Comparison of ENCODE assay signal across 7 mouse cellular contexts in the genomic region with DNA sequence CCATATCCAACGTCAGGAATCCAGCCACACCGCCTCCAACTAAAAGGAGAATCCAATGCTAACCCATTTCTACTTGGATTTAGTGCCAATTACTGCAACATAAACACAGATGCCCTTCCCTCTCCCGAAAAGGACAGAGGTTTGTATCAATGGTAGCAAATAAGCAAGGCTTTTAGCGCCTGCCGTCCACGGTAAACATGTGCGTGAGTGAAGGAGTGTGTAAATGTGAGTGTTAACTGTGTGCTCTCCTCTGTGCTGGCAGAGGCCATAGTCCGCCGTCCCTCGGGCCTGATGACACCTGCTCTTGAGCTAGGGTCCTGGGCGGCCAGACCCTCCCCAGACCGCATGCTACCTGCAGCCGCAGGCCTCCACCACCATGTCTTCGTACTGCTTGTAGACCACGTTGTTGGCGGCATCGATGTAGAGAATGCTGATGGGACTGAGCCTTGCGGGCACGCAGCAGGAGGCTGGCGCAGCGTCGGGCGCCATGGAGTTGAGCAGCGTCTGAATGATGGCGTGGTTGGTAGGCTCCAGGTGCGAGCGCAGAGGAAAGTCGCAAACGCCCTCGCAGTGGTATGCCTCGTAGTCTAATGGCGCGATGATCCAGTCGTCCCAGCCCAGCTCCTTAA. TPM values are rescaled to one million over a fixed set of nuclear protein-coding genes. Genes with fewer than 3 reads are reported as not detected.
DNase-seq lines count a peak whose midpoint lies in the region; ATAC-seq and TF ChIP-seq lines count a peak whose summit lies in the region.

No protein-coding gene starts in this region.

- no peak for TF ChIP-seq EP300 in lung, postnatal 0 days (IDR thresholded peaks at IDR 0.05)

- H3K4me1 ChIP-seq in lung, postnatal 0 days (ENCODE audit: insufficient read depth, low read depth, low read length) = peaks cover 3% of the 10 kb centered on the region; the same call in 1 of the 2 replicates
- no peaks in the 10 kb centered on the region for H3K4me1 ChIP-seq in forebrain, embryonic 14.5 days (ENCODE audit: control insufficient read depth, insufficient read depth, low read length)
- H3K4me1 ChIP-seq in limb, embryonic 15.5 days = peaks cover 38% of the 10 kb centered on the region
- peaks cover 16% of the 10 kb centered on the region for H3K4me1 ChIP-seq in stomach, embryonic 16.5 days (ENCODE audit: control insufficient read depth, insufficient read depth, low read length)

- H3K4me3 ChIP-seq in lung, postnatal 0 days (ENCODE audit: low read depth, low read length) = peak overlapping the region; percentile 21
- H3K4me3 ChIP-seq in forebrain, embryonic 14.5 days (ENCODE audit: low read depth, low read length) = peak overlapping the region; percentile 33
- peak overlapping the region; percentile 35 for H3K4me3 ChIP-seq in limb, embryonic 15.5 days
- H3K4me3 ChIP-seq in stomach, embryonic 16.5 days (replicated peaks; ENCODE audit: low read length) = peak overlapping the region; percentile 43

- H3K27ac ChIP-seq in lung, postnatal 0 days (ENCODE audit: low read length) = no peak overlapping the region
- H3K27ac ChIP-seq in forebrain, embryonic 14.5 days (ENCODE audit: low read depth, low read length) = no peak overlapping the region
- H3K27ac ChIP-seq in limb, embryonic 15.5 days = no peak overlapping the region
- no peak overlapping the region for H3K27ac ChIP-seq in stomach, embryonic 16.5 days (ENCODE audit: low read length)

- H3K27me3 ChIP-seq in lung, postnatal 0 days (replicated peaks; ENCODE audit: insufficient read depth, low read length) = peaks cover 65% of the 10 kb centered on the region
- peaks cover 72% of the 10 kb centered on the region for H3K27me3 ChIP-seq in forebrain, embryonic 14.5 days (replicated peaks; ENCODE audit: control insufficient read depth, insufficient read depth, low read length)
- peaks cover 87% of the 10 kb centered on the region for H3K27me3 ChIP-seq in limb, embryonic 15.5 days
- H3K27me3 ChIP-seq in stomach, embryonic 16.5 days (ENCODE audit: control insufficient read depth, insufficient read depth, low read length) = peaks cover 71% of the 10 kb centered on the region

- H3K36me3 ChIP-seq in lung, postnatal 0 days (ENCODE audit: insufficient read depth, low read length) = no peaks in the 10 kb centered on the region
- no peaks in the 10 kb centered on the region for H3K36me3 ChIP-seq in forebrain, embryonic 14.5 days (ENCODE audit: control insufficient read depth, insufficient read depth, low read length)
- no peaks in the 10 kb centered on the region for H3K36me3 ChIP-seq in limb, embryonic 15.5 days
- no peaks in the 10 kb centered on the region for H3K36me3 ChIP-seq in stomach, embryonic 16.5 days (ENCODE audit: control insufficient read depth, insufficient read depth, low read length)

- H3K9ac ChIP-seq in lung, postnatal 0 days (replicated peaks; ENCODE audit: low read depth) = no peak overlapping the region
- H3K9ac ChIP-seq in forebrain, embryonic 14.5 days (ENCODE audit: low read length) = peak overlapping the region; percentile 17; the same call in 1 of the 2 replicates
- no peak overlapping the region for H3K9ac ChIP-seq in limb, embryonic 15.5 days
- H3K9ac ChIP-seq in stomach, embryonic 16.5 days (ENCODE audit: low read length) = no peak overlapping the region

- no peak for ATAC-seq in lung, postnatal 0 days
- ATAC-seq in forebrain, embryonic 14.5 days = peak; percentile 24; the same call in 1 of the 2 replicates
- no peak for ATAC-seq in limb, embryonic 15.5 days (ENCODE audit: insufficient number of reproducible peaks, low FRiP score, low TSS enrichment, low read depth)
- no peak for ATAC-seq in stomach, embryonic 16.5 days (ENCODE audit: insufficient read depth, low FRiP score)

- WGBS in lung, postnatal 0 days = 6% methylated on average over 34 of the region's 34 CpGs
- 7% methylated on average over 34 of the region's 34 CpGs for WGBS in forebrain, embryonic 14.5 days
- WGBS in limb, embryonic 15.5 days = 9% methylated on average over 34 of the region's 34 CpGs
- 7% methylated on average over 34 of the region's 34 CpGs for WGBS in stomach, embryonic 16.5 days

- no peaks in the 10 kb centered on the region for H3K9me3 ChIP-seq in lung, postnatal 0 days (ENCODE audit: low read length)
- no peaks in the 10 kb centered on the region for H3K9me3 ChIP-seq in forebrain, embryonic 14.5 days (replicated peaks; ENCODE audit: control insufficient read depth, low read length)
- no peaks in the 10 kb centered on the region for H3K9me3 ChIP-seq in limb, embryonic 15.5 days
- no peaks in the 10 kb centered on the region for H3K9me3 ChIP-seq in stomach, embryonic 16.5 days (replicated peaks; ENCODE audit: control insufficient read depth, low read length)

- H3K4me2 ChIP-seq in lung, postnatal 0 days (replicated peaks; ENCODE audit: low read depth, low read length) = peak overlapping the region; percentile 53
- H3K4me2 ChIP-seq in forebrain, embryonic 14.5 days (ENCODE audit: low read length) = peak overlapping the region; percentile 49
- H3K4me2 ChIP-seq in limb, embryonic 15.5 days = peak overlapping the region; percentile 53
- peak overlapping the region; percentile 54 for H3K4me2 ChIP-seq in stomach, embryonic 16.5 days (ENCODE audit: low read depth, low read length)

- DNase-seq in lung, postnatal 0 days (ENCODE audit: low spot score) = no peak
- no peak for DNase-seq in lung, postnatal 25 days (ENCODE audit: low spot score)
- DNase-seq in forebrain, embryonic 14.5 days (ENCODE audit: low spot score) = no peak
- no peak for DNase-seq in Muller cell, postnatal 12 days (ENCODE audit: inconsistent ontology term)
- no peak for DNase-seq in kidney, postnatal 36 days

- no peak for TF ChIP-seq CTCF in lung, postnatal 0 days (IDR thresholded peaks at IDR 0.05)

RNA-seq across cellular contexts. Expression of a gene that starts 4.1 kb away (rescaled TPM):
- not detected in 2 replicates for polyA plus RNA-seq in lung, postnatal 0 days (2015; fragmentation: Nextera tagmentation; extraction: Ambion mirVana)
- not detected in 2 replicates for polyA plus RNA-seq in forebrain, embryonic 14.5 days (2014; fragmentation: Nextera tagmentation; extraction: Ambion mirVana)
- 0.20 and 0.27 TPM in 2 replicates for polyA plus RNA-seq in limb, embryonic 15.5 days (2015; fragmentation: Nextera tagmentation; extraction: Ambion mirVana)
- 0.09 TPM in 1 of 2 replicates, not detected in the other for polyA plus RNA-seq in stomach, embryonic 16.5 days (2015; fragmentation: Nextera tagmentation; extraction: Ambion mirVana)

RNA-seq across cellular contexts. Expression of a gene that starts 15.5 kb away (rescaled TPM):
- 8.6 and 8.7 TPM in 2 replicates for polyA plus RNA-seq in lung, postnatal 0 days (2015; fragmentation: Nextera tagmentation; extraction: Ambion mirVana)
- polyA plus RNA-seq in forebrain, embryonic 14.5 days (2014; fragmentation: Nextera tagmentation; extraction: Ambion mirVana) = 8.3 and 8.4 TPM in 2 replicates
- 16.8 and 17.0 TPM in 2 replicates for polyA plus RNA-seq in limb, embryonic 15.5 days (2015; fragmentation: Nextera tagmentation; extraction: Ambion mirVana)
- polyA plus RNA-seq in stomach, embryonic 16.5 days (2015; fragmentation: Nextera tagmentation; extraction: Ambion mirVana) = 15.7 and 16.5 TPM in 2 replicates
